Mouse (Mus musculus) monocyte, adult 2 months (primary cell): ENCODE measurements around the gene Olfr995.

Experiments used
- DNase-seq, 2 experiments: peaks; one replicate each; pipeline ENCODE4 v3.0.0; 2022; ENCODE audit warnings: low spot score in 2 of 2, low read depth in 1 of 2

The Olfr995 gene

DNA sequence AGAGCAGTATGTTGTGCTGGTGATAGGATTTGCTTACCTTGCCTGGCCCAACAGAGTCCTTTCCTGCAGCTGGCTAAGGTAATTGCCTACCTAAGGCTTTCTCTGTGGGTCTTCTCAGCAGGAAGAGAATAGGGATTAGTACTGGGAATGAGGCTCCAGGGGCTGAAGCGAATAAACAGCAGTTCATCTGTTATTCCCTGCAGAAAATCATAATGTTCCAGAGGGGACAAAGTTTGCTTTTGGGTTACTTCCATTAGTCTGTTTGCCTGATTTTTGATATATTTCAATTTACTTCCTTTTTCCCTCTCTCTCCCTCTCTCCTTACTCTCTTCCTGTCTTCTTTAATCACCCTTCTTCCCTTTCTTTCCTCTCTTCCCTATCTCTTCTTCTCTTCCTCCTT, at the start of gene Olfr995:
Gene Olfr995 (minus strand): TSS at position 101 of the 400 bp plus-strand sequence.
- no peak for DNase-seq

DNA sequence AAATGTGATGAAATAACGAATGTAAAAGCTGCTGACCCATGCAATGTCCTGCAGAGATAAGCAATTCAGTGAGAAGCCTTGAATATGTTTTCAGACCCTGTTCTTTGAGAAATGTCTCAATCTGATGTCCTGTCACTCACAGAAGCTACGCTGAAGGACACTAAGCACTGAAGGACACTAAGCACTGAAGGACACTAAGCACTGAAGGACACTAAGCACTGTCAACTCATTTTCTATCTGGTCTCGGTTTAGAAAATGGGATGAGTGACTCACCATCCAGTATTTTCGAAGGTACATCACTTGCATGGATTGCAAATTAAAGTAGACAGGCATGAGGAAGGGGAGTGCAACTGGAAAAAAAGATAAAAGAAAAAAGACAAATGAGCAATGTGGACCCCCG, 47.0 kb upstream of the Olfr995 start:
- DNase-seq = no peak

- DNase-seq = no peak
Observed at GRCm38 (mm10) chr2:85466801-85467325, 23.4 kb upstream of the Olfr995 start.

DNA sequence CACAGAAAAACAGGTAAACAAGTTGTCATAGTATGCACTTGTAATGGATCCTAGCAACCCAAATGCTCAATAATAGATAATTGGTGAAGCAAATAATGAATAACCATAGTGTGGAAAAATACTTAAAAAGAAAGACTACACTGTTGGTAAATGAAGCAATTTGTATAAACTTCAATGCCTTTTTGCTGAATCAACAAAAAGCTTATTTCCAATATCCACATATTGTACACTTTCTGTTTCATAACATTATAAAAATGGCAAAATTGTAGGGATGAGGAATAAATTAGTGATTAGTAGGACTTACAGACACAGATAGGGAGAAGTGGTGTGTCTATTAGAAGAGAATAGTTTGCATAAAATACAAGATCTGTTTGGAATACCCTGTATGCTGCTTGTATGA, 893 bp downstream of the Olfr995 start:
- DNase-seq = no peak

DNA sequence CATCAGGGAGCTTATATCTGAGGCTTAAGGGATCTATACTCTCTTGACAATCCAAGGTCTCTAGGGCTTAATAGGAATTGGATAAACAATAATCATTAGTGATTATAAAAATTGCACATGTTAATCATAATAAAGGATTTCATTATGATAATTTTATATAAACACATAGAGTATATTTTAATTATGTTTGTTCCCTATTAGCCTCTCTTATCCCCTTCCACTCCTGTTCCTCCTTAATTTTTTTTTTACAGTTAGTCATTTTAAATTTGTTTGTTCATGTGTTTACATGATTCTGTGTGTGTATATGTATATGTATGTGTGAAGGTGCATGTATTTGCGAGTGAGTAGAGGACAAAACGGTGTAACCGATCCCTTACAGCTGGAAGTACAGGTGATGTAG, 7.1 kb downstream of the Olfr995 start, which contains the start of gene Olfr994:
Gene Olfr994 (minus strand): TSS at position 101 of the 400 bp plus-strand sequence.
- DNase-seq = no peak

DNA sequence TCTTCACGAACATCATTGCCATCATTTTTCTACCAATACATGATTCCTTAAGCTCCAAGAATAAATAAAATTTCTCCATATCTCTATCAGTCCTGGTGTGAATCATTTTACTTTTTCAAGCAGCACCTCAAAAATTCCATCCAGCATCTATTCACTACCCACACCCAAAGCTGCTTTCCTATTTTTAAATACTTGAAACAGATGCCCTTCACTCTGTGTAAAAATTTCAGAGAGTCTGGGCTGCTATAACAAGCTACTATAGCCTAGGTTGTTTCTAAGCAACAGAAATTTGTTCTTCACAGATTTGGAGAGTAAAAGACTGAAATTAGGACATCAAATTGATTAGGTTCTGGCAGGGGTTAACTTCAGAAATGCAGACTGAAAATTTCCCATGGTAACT, 17.5 kb downstream of the Olfr995 start:
- DNase-seq = no peak

DNA sequence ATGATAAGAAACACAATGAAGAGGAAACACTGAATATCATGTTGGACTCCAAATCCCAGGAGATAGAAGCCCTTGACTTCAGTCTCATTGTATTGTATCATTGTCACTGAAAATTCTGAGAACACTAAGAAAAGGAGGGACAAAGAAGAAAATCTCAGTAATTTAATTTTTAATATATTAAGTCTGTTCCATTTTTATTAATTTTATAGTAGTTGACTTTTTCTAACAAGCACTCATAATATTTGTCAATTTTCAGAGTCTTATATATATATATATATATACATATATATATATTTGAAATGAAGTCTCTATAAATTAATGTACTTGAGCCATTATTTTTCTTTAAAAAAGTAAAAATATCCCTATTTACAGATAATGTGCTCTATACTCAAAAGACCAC, 28.7 kb downstream of the Olfr995 start, which contains the start of gene Olfr993:
Gene Olfr993 (minus strand): TSS at position 101 of the 400 bp plus-strand sequence.
- no peak for DNase-seq

DNA sequence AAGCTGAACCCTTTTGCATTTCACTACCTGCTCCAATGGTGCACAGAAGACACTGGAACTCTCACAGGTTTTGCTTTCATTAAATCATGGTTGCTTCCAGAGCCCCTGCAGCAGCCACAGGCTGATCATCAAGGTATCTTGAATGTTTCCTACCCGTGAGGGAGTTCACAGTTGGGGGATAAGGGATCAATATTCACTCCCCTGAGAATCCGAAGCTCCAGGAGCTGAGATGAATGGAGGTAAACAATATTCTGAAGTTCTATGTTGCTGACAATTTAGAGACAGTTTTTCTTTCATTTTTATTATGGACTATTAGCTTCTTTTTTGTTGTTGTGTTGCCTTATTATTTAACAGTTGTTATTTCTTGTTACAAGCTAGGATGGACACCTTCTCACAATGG, 34.1 kb downstream of the Olfr995 start, which contains the start of gene Olfr992:
Gene Olfr992 (minus strand): TSS at position 101 of the 400 bp plus-strand sequence.
- DNase-seq = no peak
